Mouse (Mus musculus) forebrain, embryonic 12.5 days (tissue): Measurements from ENCODE around the gene Gpam. TPM values are rescaled to one million over a fixed set of nuclear protein-coding genes. Genes with fewer than 3 reads are reported as not detected.

Experiments used
- polyA plus RNA-seq: library from polyadenylated mRNA; unstranded; fragments of >200 nt; fragmentation: Nextera tagmentation; extraction: Ambion mirVana; gene quantifications from 2 replicates; pipeline ENCODE4 v1.2.1, GENCODE M21; 2016

The Gpam gene
- polyA plus RNA-seq, 1 experiment from 2014 or later: 21.5 TPM

Other genes starting within 250 kb of the Gpam start
- 0.13 and 0.36 TPM in 2 replicates for gene Tectb, start 53.5 kb upstream of the Gpam start, polyA plus RNA-seq
- gene Gucy2g, start 114.0 kb upstream of the Gpam start, polyA plus RNA-seq: not detected in 2 replicates
- gene Acsl5, start 124.7 kb upstream of the Gpam start, polyA plus RNA-seq: 15.5 and 18.9 TPM in 2 replicates
- 96.4 and 97.7 TPM in 2 replicates for gene Zdhhc6, start 188.8 kb upstream of the Gpam start, polyA plus RNA-seq
- gene Vti1a, start 189.1 kb upstream of the Gpam start, polyA plus RNA-seq: 30.9 and 34.3 TPM in 2 replicates